Mouse (Mus musculus) gastrocnemius, adult 2 months (tissue): ENCODE measurements at regions not wholly inside any gene's neighbourhood (a gene's known extent, or its start where the extent isn't known, plus 50 kb on each side); places are given as distances from the start of the nearest gene placed in this dataset.

Experiments used
- DNase-seq: peaks from one replicate; pipeline ENCODE4 v3.0.0; 2022
- H3K27ac ChIP-seq: fragments of 200-600 bp; 2 replicates; pipeline ENCODE4 v1.8.1; 2022; ENCODE audit warnings: mild to moderate bottlenecking
- H3K4me3 ChIP-seq: fragments of 200-600 bp; 2 replicates; pipeline ENCODE4 v1.8.1; 2022; ENCODE audit warnings: mild to moderate bottlenecking, moderate library complexity
- CTCF ChIP-seq: fragments of 200-600 bp; IDR thresholded peaks from 2 replicates; pipeline ENCODE4 v1.8.1; 2022; ENCODE audit warnings: antibody characterized with exemption, mild to moderate bottlenecking, moderate library complexity
- intact Hi-C: fragments of 180-260 bp; cut with DNase I; formaldehyde crosslinking; loops from one replicate; pipeline ENCODE4 v1.15.1; 2025

DNA sequence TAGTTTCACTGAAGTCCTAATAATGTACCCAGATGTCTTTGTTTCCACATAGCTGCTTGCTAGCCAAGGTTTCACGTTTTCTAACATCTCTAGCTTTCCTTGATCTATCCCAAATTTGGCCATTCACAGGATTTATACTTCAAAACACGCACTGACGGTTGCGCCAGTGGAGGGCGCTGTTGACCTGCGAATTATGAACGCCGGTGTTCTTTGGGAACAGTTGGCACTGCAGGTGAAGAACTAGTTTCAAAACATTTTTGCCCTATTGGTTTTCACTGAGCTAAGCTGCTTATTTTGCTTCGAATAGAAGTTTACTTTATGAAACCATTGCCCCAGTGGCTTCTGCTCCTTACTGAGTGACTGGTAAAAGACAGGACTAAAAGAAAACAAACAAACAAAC lies 76.7 kb upstream of the Slitrk3 start:
- TF ChIP-seq CTCF, result peak; percentile 43
- H3K27ac ChIP-seq, result no peak overlapping the region
- no peak overlapping the region for H3K4me3 ChIP-seq
- intact Hi-C loops, result no loop called here
- no peak for DNase-seq

DNA sequence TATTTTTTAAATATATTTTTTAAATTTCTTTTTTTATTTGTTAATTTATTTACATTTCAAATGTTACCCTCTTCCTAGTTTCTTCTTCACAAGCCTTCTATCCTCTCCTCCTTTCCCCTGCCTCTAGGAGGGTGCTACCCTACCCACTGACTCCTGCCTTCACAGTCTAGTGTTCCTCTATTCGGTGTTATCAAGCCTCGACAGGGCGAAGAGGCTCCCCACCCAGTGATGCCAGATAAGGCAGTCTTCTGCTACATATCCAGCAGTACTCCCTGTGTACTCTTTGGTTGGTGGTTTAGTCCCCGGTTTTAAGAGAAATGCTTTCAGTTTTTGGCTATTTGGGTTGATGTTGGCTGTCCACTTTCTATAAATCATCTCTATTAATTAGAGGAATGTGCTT lies 67.5 kb upstream of the Slitrk3 start:
- Histone ChIP-seq H3K27ac (no peak overlapping the region), H3K4me3 (no peak overlapping the region)
- TF ChIP-seq CTCF, result no peak
- DNase-seq, result no peak
- intact Hi-C loops, result no loop called here

DNA sequence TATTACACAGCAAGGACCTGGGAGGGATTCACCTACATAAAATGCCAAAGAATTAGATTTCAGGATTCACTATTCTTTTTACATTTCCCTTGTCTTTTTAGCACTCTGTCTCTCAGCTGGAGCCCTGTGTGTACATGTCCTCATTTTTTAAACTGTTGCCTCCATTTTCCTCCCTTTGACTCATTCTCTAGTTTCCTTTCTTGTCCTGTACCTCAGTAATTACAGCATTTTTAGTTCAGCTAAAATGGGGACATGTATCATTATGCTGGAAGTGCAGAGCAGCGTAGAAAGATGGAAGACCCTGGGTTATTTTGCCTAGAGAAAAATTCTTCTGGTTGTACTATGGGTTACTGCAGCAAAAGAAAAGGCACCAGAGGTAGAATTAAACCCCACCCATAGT lies 51.5 kb upstream of the Slitrk3 start:
- DNase-seq, result no peak
- intact Hi-C loops, result no loop called here
- no peak for TF ChIP-seq CTCF

More for the DNA sequence above, 51.5 kb upstream of the Slitrk3 start:
- no peak overlapping the region for H3K4me3 ChIP-seq
- no peak overlapping the region for H3K27ac ChIP-seq
